Mouse (Mus musculus) heart, postnatal 25 days (tissue): ENCODE results near the gene Scp2. TPM values are rescaled to one million over a fixed set of nuclear protein-coding genes. Genes with fewer than 3 reads are reported as not detected.
"Not testable (repeated sequence)": the region's sequence is repeated elsewhere in the genome, so short reads cannot be mapped to it uniquely, and the experiment has no call there.

Experiments
- DNase-seq: peaks from one replicate; pipeline ENCODE4 v3.0.0; 2022; ENCODE audit warnings: low spot score
- intact Hi-C: fragments of 180-260 bp; cut with DNase I; formaldehyde crosslinking; loops from one replicate; pipeline ENCODE4 v1.15.1; 2025
- total RNA-seq, 2 experiments: library from RNA; stranded (reverse); gene quantifications; 2 replicates each; pipeline ENCODE4 v1.2.3; 2021

Scp2 gene
- total RNA-seq: 100 to 1,000 TPM; 279 to 298 TPM

DNA sequence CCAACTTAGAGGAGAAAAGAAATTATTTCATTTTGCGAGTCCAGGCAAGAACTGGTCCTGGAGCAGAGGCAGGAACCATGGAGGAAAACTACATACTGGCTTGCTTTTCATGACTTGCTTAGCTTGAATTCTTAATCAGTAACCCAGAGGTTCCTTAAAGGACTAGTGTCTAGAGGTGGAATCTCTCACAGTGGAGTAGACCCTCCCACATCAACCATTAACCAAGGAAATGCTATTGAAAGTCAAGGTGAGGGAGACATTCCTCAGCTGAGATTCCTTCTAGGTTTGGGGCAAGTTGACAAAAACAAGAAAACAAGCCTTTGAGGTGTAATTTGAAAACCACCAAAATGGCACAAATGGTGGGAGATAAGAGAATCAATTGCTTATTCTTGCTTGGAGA is at the start of gene Scp2:
TSS of gene Scp2 (minus strand) at position 119 of the 400 bp plus-strand sequence.
- intact Hi-C loops: no loop called here
- no peak for DNase-seq

DNA sequence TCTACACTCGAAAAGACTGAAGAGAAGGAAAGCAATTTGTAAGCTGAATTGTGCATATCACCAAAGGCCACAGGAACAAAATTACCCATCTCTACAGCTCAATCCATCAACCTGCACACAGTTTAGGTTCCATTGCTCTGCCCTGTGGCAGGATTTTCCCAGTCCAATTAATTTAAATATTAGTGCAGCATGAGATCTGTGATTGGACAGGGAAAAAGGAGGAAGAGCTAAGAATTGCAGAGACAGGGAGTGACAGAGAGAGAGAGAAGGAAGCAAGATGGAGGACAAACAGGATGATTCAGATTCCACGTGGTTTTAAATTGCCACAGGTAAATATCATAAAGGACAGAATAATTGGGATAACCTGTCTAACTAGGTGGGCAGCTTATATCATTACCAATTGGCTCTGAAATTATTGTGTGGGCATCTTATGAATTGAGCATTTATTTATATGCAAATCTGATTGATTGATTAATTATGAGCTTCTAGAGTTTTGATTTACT is 48.1 kb upstream of the Scp2 start:
- intact Hi-C loops: no loop called here
- no peak for DNase-seq

GRCm38 (mm10) chr4:108182278-108182677 is 37.5 kb upstream of the Scp2 start:
- intact Hi-C loops: no loop called here
- DNase-seq: no peak

DNA sequence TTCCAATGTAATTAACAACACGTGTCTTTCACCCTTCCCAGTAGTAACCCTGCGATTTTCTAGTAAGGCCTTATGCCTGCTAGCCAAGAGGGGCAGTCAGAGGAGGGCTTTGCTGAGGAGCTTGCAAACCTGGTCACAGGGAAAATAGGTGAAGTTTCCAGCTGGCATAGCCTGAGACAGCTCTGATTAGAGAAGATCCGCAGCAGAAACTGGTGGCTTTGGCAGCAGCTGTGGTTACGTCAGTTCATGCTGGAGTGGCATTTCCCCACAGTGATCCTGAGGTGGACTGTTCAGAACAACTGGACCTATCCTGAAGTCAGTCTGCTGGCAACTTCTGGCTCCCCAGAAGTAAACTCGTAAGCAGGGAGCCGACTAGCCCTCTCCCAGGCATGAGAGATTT is 23.3 kb upstream of the Scp2 start:
- DNase-seq: no peak
- intact Hi-C loops: loop anchor here (5.0 kb wide), 1 partner anchor 149 kb away; no protein-coding TSS in a partner anchor

DNA sequence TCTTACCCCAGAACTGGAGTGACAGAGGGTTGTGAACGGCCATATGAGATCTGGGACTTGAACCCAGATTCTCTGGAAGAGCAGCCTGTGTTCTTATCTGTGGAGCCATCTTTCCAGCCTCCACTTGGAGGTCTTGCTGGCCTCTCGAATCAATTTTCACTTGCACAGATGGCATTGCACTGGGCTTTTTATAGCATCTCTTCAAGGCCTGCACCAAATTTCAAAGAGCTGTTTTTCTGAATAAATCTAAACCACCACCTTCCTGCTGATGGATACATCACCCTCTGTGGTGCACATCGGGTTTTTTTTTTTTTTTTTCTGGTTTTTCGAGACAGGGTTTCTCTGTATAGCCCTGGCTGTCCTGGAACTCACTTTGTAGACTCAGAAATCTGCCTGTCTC is 22.1 kb upstream of the Scp2 start:
- DNase-seq: no peak
- intact Hi-C loops: loop anchor here (5.0 kb wide), 1 partner anchor 150 kb away; no protein-coding TSS in a partner anchor

GRCm38 (mm10) chr4:108165152-108165895 is 20.5 kb upstream of the Scp2 start, which contains the start of gene Echdc2:
Gene Echdc2, plus strand, starts transcription at chr4:108165437.
- no peak for DNase-seq
- intact Hi-C loops: loop anchor here (5.0 kb wide), 1 partner anchor 152 kb away; no protein-coding TSS in a partner anchor

DNA sequence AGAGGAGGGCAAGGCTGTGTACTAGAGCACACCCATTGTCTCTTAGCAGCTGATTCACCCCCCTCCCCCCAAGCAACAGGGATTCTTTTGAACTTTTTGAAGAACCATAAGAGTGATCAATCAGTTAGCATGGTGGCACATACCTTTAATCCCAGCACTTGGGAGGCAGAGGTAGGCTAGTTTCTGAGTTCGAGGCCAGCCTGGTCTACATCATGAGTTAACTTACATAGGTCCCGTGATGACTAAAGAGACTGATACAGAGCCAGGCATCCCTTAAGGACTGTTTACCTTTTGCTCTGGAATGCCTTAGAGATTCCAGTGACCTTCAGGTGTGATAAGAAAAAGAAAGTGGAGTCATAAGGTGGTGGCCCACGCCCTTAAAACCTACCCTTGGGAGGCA is 18.5 kb upstream of the Scp2 start:
- no peak for DNase-seq
- intact Hi-C loops: no loop called here

DNA sequence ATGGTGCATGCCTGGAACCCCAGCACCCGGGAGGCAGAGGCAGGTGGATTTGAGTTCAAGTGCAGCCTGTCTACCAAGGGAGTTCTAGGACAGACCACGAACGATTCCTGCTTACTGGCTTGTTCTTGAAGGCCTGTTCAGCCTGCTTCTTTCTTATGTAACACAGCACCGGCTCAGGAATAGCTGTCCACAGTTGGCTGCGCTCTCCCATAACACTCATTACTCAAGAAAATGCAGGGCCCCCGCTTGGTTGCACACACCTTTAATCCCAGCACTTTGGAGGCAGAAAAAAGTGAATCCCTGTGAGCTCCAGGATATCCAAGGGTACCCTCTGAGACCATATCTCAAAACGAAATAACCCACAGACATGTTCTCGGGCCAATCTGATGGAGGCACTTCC is 17.1 kb upstream of the Scp2 start:
- intact Hi-C loops: no loop called here
- DNase-seq: no peak

GRCm38 (mm10) chr4:108155141-108155540 is 10.3 kb upstream of the Scp2 start:
- intact Hi-C loops, DNase-seq: not testable (repeated sequence)

GRCm38 (mm10) chr4:108145554-108145953 is 756 bp upstream of the Scp2 start:
- DNase-seq, intact Hi-C loops: not testable (repeated sequence)

DNA sequence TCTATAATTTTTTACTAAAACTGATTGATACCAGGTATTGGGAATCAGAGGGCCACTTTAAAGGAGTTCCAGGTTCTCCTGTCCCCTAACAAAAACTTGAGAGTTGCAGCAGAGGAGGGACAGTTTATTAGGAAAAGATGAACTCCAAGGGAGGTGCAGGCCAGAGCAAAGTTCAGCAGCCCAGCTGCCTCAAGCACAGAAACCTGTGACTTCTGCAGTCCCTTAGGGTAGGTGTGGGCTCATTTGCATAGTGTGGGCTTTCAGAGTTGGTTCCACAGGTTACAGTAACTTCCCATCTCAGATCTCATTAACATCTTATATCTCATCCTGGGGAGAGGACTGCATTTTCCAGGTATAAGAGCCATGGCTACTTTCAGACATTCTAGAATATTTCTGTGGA is 1.0 kb downstream of the Scp2 start:
- intact Hi-C loops: no loop called here
- DNase-seq: no peak

GRCm38 (mm10) chr4:108143178-108143577 is 1.6 kb downstream of the Scp2 start:
- DNase-seq, intact Hi-C loops: not testable (repeated sequence)

DNA sequence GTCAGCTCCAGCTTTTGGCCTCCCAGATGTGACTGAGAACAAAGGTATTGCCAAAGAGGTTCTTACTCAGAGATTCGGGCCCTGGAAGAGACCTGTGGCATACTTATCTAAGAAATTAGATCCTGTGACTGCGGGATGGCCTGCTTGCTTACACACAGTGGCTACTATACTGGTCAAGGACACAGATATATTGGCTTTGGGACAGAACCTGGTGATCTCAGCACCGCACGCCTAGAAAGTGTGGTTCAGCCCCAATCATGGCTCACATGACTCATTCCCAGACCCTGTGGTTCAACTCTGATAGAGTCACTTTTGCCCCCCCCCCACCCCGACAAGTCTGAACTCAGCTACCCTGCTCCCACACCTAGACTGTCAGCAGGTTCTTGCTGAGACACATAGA is 7.9 kb downstream of the Scp2 start:
- no peak for DNase-seq
- intact Hi-C loops: no loop called here

DNA sequence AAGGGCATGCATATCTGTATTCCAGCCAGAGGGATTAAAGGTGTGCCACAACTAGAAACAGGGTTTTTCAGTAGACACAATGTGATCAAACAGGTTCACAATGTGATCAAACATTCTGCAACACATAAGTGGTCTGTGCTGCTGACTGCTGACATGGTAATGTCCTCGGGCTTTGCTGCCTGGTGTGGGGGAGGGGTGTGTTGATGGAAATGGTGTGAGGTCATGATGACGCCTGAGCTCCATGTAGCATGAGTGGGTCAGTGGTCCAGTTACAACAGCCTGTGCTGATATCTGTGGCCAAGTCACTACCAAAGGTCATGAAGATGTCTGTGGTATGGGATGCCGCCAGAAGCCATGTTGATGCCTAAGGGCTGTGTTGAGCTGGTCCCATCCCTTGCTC is 14.3 kb downstream of the Scp2 start:
- intact Hi-C loops: no loop called here
- DNase-seq: no peak

GRCm38 (mm10) chr4:108128339-108128738 is 16.5 kb downstream of the Scp2 start:
- DNase-seq: no peak

DNA sequence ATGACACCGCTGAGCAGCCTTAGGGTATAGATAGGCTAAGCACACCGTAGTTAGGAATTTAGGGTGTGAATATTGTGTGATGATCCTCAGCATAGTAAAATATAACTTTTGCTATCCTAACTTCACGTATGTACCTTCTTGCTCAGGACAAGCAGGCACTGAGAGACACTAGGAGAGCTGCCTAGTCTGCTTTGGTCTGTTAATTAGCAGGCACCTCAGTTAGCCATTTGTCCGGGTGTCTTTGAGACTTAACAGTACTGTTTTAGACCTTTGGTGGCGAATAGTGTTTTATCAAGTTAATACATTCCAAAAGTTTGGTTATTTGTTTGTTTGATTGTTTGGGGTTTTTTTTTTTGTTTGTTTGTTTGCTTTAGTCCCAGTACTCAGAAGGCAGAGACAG is 17.3 kb downstream of the Scp2 start:
- intact Hi-C loops: no loop called here
- DNase-seq: no peak

More at GRCm38 (mm10) chr4:108128339-108128738, 16.5 kb downstream of the Scp2 start:
- intact Hi-C loops: no loop called here

- no peak for DNase-seq
- intact Hi-C loops: no loop called here
Measured at GRCm38 (mm10) chr4:108126260-108126659, 18.5 kb downstream of the Scp2 start.

DNA sequence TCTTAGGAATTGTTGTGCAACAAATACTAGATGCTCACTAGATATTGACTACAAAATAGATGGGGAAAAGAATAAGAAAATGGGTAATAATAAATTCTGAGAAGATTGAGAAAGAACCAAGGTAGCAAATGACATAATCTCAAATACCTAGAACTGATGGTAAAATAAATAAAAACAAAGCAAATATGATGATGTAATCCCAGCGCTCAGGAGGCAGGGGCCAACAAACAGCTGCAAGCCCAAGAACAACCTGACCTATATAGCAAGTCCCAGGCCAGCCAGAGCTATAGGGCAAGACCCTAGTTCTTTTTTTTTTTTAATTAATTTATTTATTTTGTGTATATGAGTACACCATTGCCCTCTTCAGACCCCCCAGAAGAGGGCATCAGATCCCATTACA is 20.7 kb downstream of the Scp2 start:
- DNase-seq: no peak

GRCm38 (mm10) chr4:108117924-108118876 is 26.6 kb downstream of the Scp2 start:
- DNase-seq: peak; percentile 86
- intact Hi-C loops: loop anchor here (2.0 to 10.0 kb wide), 2 partner anchors 47 to 163 kb away; no protein-coding TSS in a partner anchor

More for the DNA sequence above, 20.7 kb downstream of the Scp2 start:
- intact Hi-C loops: no loop called here

GRCm38 (mm10) chr4:108117488-108117887 is 27.3 kb downstream of the Scp2 start:
- intact Hi-C loops: loop anchor here (10.0 kb wide), 1 partner anchor 163 kb away; no protein-coding TSS in a partner anchor
- no peak for DNase-seq
